Mouse (Mus musculus): ENCODE measurements around the gene Tnrc6a. TPM values are rescaled to one million over a fixed set of nuclear protein-coding genes. Genes with fewer than 3 reads are reported as not detected.

Gene Tnrc6a
- total and polyA plus RNA-seq, 3 experiments: 16.3 to 62.0 (median 20.1) TPM

DNA sequence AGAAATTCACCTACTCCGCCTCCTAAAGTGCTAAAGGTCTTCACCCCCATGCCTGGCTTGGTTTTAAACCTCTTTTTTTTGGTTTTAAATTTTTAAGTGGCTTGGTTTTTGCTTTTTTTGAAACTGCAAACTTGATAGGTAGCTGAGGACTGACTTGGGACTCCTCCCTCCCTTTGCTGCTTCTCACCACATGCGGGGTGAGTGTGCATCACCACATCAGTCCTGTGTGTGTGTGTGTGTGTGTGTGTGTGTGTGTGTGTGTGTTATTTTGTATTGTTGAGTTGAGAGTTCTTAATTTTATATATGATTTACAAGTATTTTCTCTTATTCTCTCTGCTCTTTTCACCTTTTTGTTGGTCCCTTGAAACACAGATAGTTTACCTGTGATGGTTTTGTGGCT, 8.7 kb downstream of the Tnrc6a start:
- Histone ChIP-seq H3K4me3 (replicated peaks in 1 of 3; ENCODE audit: low read depth in 2 of 3, low read length in 2 of 3, poor library complexity in 1 of 3) (no peak overlapping the region), H3K27ac (ENCODE audit: insufficient read depth, low read depth) (no peak overlapping the region), H3K27me3 (replicated peaks) (no peaks in the 10 kb centered on the region), H3K9me3 (replicated peaks; ENCODE audit: low read length) (no peaks in the 10 kb centered on the region), H3K79me2 (replicated peaks; ENCODE audit: control insufficient read depth, extremely low read depth, insufficient read depth, poor library complexity, severe bottlenecking) (peaks cover 64% of the 10 kb centered on the region), H3K36me3 (replicated peaks in 1 of 2; ENCODE audit: control insufficient read depth in 1 of 2, insufficient read depth in 1 of 2, low read length in 1 of 2) (peaks cover 14 to 72% of the 10 kb centered on the region in 2 experiments), H3K4me1 (ENCODE audit: control insufficient read depth in 1 of 2, insufficient read depth in 2 of 2) (peaks cover 12 to 58% of the 10 kb centered on the region in 2 experiments), H3K9ac (ENCODE audit: insufficient read depth, low read depth) (no peak overlapping the region), H3K4me2 (ENCODE audit: insufficient read depth, low read depth, poor library complexity, severe bottlenecking) (no peak overlapping the region)
- no peak for DNase-seq (ENCODE audit: extremely low read depth)
- TF ChIP-seq TBP (conservative IDR thresholded peaks at IDR 0.05; ENCODE audit: low read depth, low read length) (no peak), CHD2 (IDR thresholded peaks at IDR 0.05; ENCODE audit: low read length) (no peak), CTCF (conservative IDR thresholded peaks at IDR 0.05 in 1 of 2, IDR thresholded peaks at IDR 0.05 in 1 of 2; ENCODE audit: low read depth in 2 of 2, low read length in 2 of 2) (no peak), ZNF384 (IDR thresholded peaks at IDR 0.05; ENCODE audit: low read depth, low read length) (no peak), SMC3 (IDR thresholded peaks at IDR 0.05; ENCODE audit: low read depth, low read length) (no peak), MAZ (IDR thresholded peaks at IDR 0.05; ENCODE audit: low read depth, low read length) (no peak), ZC3H11A (IDR thresholded peaks at IDR 0.05; ENCODE audit: low read depth, low read length) (no peak), NRF1 (IDR thresholded peaks at IDR 0.05; ENCODE audit: low read depth, low read length) (no peak)
- dilution Hi-C loops (cut with MboI; ENCODE audit: extremely low pct_ligation_motif_present, extremely low pct_unique_long_range_greater_than_20kb, low sequenced_read_pairs) (no loop called here), in situ Hi-C loops (cut with MboI; ENCODE audit: low pct_ligation_motif_present, low pct_unique_long_range_greater_than_20kb, low sequenced_read_pairs) (no loop called here)

DNA sequence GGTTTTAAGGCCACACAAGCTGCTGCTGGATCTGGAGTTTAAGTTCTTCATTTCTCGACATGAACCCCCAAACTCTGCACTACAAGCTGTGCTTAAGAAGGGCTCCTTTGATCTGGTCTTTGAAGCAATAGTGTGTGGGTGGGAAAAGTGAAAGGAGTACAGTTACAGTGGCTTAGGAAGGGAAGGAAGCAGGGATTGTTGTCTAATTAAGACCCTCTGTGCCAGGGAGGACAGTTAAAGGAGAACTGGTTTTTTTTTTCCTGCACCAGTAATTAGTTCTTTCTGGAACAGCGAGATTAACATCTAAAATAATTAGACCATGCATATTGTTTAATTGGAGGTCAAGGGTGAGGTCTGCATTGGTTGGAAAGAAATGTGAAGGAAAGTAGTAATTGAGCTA, 11.2 kb downstream of the Tnrc6a start:
- dilution Hi-C loops (cut with MboI; ENCODE audit: extremely low pct_ligation_motif_present, extremely low pct_unique_long_range_greater_than_20kb, low sequenced_read_pairs): no loop called here
- no peak for TF ChIP-seq JUN (IDR thresholded peaks at IDR 0.05; ENCODE audit: insufficient read depth, low read depth, low read length)
- no peak for TF ChIP-seq POLR2A (IDR thresholded peaks at IDR 0.05; ENCODE audit: low read depth, low read length)
- TF ChIP-seq RAD21 (IDR thresholded peaks at IDR 0.05; ENCODE audit: low read depth, low read length): no peak
- TF ChIP-seq GABPA (IDR thresholded peaks at IDR 0.05; ENCODE audit: insufficient replicate concordance, low read depth, low read length): no peak
- no peak for TF ChIP-seq MXI1 (IDR thresholded peaks at IDR 0.05; ENCODE audit: low read depth, low read length)
- TF ChIP-seq ZMIZ1 (IDR thresholded peaks at IDR 0.05; ENCODE audit: low read depth, low read length): no peak
- TF ChIP-seq IRF4 (IDR thresholded peaks at IDR 0.05; ENCODE audit: low read depth, low read length): no peak
- TF ChIP-seq CTCF (conservative IDR thresholded peaks at IDR 0.05 in 1 of 2, IDR thresholded peaks at IDR 0.05 in 1 of 2; ENCODE audit: low read depth in 2 of 2, low read length in 2 of 2): no peak
- no peak for TF ChIP-seq ZKSCAN1 (IDR thresholded peaks at IDR 0.05; ENCODE audit: borderline replicate concordance, low read depth, low read length)
- TF ChIP-seq NRF1 (IDR thresholded peaks at IDR 0.05; ENCODE audit: low read depth, low read length): no peak
- no peak for TF ChIP-seq EP300 (IDR thresholded peaks at IDR 0.05; ENCODE audit: low read length)
- TF ChIP-seq USF1 (IDR thresholded peaks at IDR 0.05; ENCODE audit: low read depth, low read length): no peak
- TF ChIP-seq MEF2A (IDR thresholded peaks at IDR 0.05; ENCODE audit: borderline replicate concordance, low read depth, low read length): no peak
- no peak for TF ChIP-seq BHLHE40 (IDR thresholded peaks at IDR 0.05; ENCODE audit: low read depth, low read length)
- TF ChIP-seq CHD1 (IDR thresholded peaks at IDR 0.05; ENCODE audit: low read depth, low read length): no peak
- Histone ChIP-seq H3K4me3 (replicated peaks in 1 of 3; ENCODE audit: low read depth in 2 of 3, low read length in 2 of 3, poor library complexity in 1 of 3) (no peak overlapping the region), H3K27ac (ENCODE audit: insufficient read depth, low read depth) (no peak overlapping the region), H3K4me2 (ENCODE audit: insufficient read depth, low read depth, poor library complexity, severe bottlenecking) (no peak overlapping the region), H3K79me2 (replicated peaks; ENCODE audit: control insufficient read depth, extremely low read depth, insufficient read depth, poor library complexity, severe bottlenecking) (peaks cover 76% of the 10 kb centered on the region), H3K27me3 (replicated peaks) (no peaks in the 10 kb centered on the region), H3K36me3 (replicated peaks in 1 of 2; ENCODE audit: control insufficient read depth in 1 of 2, insufficient read depth in 1 of 2, low read length in 1 of 2) (peaks cover 32 to 79% of the 10 kb centered on the region in 2 experiments), H3K4me1 (ENCODE audit: control insufficient read depth in 1 of 2, insufficient read depth in 2 of 2) (peaks cover 12 to 38% of the 10 kb centered on the region in 2 experiments), H3K9ac (ENCODE audit: insufficient read depth, low read depth) (no peak overlapping the region), H3K9me3 (replicated peaks; ENCODE audit: low read length) (peaks cover 15% of the 10 kb centered on the region)
- no peak for DNase-seq (ENCODE audit: extremely low read depth)
- in situ Hi-C loops (cut with MboI; ENCODE audit: low pct_ligation_motif_present, low pct_unique_long_range_greater_than_20kb, low sequenced_read_pairs): no loop called here
